Mouse (Mus musculus) erythroblast, embryonic 14.5 days (primary cell): Measurements from ENCODE around the gene Galc.

Experiments used
- GATA1 ChIP-seq: IDR thresholded peaks from 2 replicates; pipeline ENCODE4 v1.6.1; 2012; ENCODE audit warnings: low read length, inconsistent platforms, mixed read lengths
- TAL1 ChIP-seq: IDR thresholded peaks from 3 replicates; pipeline ENCODE4 v1.6.1; 2012; ENCODE audit warnings: low read length, inconsistent platforms, mixed read lengths

DNA sequence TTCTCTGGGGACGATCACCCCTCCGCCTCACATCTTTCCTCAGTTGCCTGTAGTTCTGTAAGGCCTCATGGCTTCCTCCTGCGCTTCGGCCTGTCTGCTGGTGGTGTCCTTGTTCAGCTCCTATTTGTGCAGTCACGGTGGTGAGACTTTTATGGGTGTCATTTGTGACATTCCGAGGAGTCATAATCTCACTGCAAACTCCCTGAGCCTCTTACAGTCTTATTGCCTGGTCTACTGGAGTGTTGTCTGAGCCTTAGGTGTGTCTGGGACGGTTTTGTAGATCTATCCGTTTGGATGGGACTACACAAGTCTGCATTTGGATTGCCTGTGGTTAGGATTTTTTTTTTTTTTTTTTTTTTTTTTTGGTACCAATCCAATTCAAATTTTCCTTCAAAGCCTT lies 8.9 kb downstream of the Galc start:
- TF ChIP-seq TAL1 (no peak; the same call in 2 of the 3 replicates), GATA1 (no peak)
